Mouse (Mus musculus) right cerebral cortex, postnatal 14 days (tissue): ENCODE measurements around the gene Olfr916.

Experiments
- DNase-seq: peaks from one replicate; pipeline ENCODE4 v3.0.0; 2022

Gene Olfr916

DNA sequence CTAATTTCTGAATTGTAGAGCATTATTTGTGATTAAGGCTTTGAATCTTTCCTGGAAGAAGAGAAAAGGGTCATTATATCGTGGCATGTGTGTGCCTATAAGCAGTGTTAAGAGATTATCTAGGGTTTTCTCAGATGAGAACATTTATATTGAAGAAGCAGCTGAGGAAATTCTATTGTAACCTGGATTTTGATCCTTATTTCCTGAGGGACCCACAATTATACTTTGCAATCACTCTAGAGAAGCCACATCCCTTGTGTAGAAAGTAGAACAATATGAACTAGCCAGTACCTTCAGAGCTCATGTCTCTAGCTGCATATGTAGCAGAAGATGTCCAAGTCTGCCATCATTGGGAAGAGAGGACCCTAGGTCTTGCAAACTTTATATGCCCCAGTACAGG lies at the start of gene Olfr916:
Olfr916 (minus strand) TSS at position 101 of the 400 bp plus-strand sequence.
- DNase-seq = no peak

DNA sequence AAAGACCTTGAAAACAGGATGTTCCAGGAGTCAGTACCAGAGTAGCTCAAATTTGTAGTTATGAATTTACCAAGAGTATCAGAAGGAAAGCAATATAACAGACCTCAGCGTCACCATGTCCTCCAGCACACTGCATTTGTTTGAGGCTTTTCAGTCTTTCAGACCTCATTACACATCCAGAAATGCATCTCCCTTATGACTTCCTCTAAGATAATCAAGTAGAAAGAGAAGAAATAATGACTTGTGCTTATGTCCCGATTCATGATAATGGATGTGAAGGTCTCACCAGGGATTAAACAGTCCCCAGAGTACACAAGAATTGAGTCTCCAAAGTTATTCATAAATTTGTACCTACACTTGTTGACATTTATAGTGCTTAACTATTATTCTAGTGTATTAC lies 14.8 kb upstream of the Olfr916 start, which contains the start of gene Olfr918:
Olfr918 (minus strand) TSS at position 101 of the 400 bp plus-strand sequence.
- DNase-seq = no peak

DNA sequence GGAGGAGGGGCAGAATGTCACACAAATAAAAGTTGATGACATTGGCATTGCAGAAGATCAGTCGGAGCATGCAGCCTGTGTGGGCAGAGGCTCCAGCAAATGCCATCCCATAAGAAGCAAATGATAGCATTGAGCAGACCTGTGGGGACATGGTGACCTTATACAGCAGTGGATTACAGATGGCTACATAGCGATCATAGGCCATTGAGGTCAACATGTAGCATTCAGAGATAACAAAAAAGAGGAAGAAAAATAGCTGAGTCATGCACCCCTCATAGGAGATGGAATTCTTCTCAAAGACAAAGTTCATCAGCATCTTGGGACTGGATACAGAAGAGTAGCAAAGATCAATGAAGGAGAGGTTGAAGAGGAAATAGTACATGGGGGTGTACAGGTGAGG lies 13.2 kb upstream of the Olfr916 start:
- no peak for DNase-seq

DNA sequence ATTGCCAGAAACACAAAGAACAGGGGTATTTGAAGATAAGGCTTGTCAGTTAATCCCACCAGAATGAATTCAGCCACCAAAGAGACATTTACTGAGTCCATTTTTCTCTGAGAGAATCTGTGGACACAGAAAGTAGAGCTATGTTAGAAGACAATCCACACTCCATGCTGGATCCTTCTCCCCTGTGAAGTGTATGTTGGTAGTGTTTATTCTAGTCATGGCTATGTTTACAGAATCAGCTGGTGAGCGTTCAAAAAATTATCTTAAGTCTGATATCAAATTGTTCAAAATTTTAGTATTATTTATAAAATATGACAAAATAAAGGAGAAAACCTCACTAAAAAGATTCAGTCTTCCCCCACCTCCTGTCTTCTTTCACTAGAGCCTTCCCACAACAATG lies 6.1 kb upstream of the Olfr916 start, which contains the start of gene Olfr917:
Olfr917 (minus strand) TSS at position 101 of the 400 bp plus-strand sequence.
- DNase-seq = no peak

DNA sequence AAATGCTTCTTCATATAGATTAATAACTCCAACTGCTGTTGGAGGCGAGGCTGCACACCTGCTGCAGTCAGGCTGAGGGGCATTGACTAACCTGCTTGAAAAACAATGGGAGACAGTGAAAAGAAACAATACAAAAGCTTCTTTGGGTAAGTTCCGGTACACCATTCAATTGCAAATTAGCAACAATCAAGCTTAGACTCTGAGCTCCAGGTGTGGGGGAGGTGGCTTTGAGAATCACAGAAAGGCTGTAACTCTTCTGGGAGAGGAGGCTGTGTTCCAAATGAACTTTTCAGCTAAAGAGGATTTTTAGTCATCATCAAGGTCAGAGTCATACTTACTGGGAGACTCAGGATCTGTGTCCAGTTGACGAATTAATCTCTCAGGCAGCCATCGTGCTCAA lies 27.3 kb downstream of the Olfr916 start:
- DNase-seq = no peak
